Mouse (Mus musculus): ENCODE data around the gene Tcerg1l. TPM values are rescaled to one million over a fixed set of nuclear protein-coding genes. Genes with fewer than 3 reads are reported as not detected.

Tcerg1l gene
- polyA plus RNA-seq, 1 experiment from 2014 or later = 0.90 TPM

GRCm38 (mm10) chr7:138400506-138401272 lies 3.2 kb upstream of the Tcerg1l start:
- ATAC-seq (ENCODE audit: insufficient number of reproducible peaks, insufficient read depth, low FRiP score, low read depth) = no peak
- H3K27me3 ChIP-seq (ENCODE audit: control insufficient read depth, insufficient read depth, low read length) = peaks cover 19% of the 10 kb centered on the region

DNA sequence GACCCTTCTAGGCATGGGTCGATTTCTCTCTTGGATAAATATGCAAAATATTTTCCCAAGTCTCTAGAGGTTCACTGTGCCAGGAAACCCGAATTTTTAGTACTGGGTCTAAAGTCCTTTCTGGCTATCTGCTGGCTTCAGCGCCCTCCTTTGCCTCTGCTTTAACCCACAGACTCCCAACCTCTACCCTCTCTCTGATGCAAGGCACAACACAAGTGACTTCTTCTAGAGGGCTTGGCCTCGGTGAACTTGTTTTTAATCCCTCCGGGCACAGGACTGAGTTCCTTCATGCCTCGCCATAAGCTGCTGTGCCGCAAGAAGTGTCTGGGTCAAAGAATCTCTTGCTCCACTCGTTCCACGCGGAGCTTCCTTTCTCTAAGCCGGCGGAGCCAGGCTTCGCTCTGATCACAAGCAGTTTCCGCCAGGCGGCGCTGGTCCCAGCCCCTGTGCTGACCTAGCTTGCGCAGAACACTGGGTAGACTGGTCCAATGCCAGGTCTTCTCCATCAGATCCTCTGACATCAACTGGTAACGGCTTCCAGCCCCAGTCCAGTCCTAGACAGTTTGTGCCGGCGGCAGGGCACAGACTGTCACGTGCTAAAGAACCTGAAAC lies 758 bp upstream of the Tcerg1l start:
- peak overlapping the region; percentile 99 for H3K4me2 ChIP-seq (replicated peaks; ENCODE audit: low read depth, low read length)
- H3K9me3 ChIP-seq (ENCODE audit: control insufficient read depth, low read depth, low read length) = no peaks in the 10 kb centered on the region
- H3K9ac ChIP-seq (replicated peaks; ENCODE audit: low read depth, low read length) = no peak overlapping the region
- H3K4me1 ChIP-seq (ENCODE audit: control insufficient read depth, insufficient read depth, low read length) = peaks cover 3% of the 10 kb centered on the region; the same call in 1 of the 2 replicates
- peaks cover 19% of the 10 kb centered on the region for H3K27me3 ChIP-seq (ENCODE audit: control insufficient read depth, insufficient read depth, low read length)
- no peaks in the 10 kb centered on the region for H3K36me3 ChIP-seq (ENCODE audit: control insufficient read depth, insufficient read depth, low read length)
- peak overlapping the region; percentile 43 for H3K4me3 ChIP-seq (ENCODE audit: low read depth, low read length)
- no peak overlapping the region for H3K27ac ChIP-seq (ENCODE audit: low read length)
- ATAC-seq (ENCODE audit: insufficient number of reproducible peaks, insufficient read depth, low FRiP score, low read depth) = peak; percentile 46; the same call in 1 of the 2 replicates
- WGBS = 2% methylated on average over 21 of the region's 21 CpGs

More at GRCm38 (mm10) chr7:138400506-138401272, 3.2 kb upstream of the Tcerg1l start:
- Histone ChIP-seq H3K9ac (replicated peaks; ENCODE audit: low read depth, low read length) (no peak overlapping the region), H3K9me3 (ENCODE audit: control insufficient read depth, low read depth, low read length) (no peaks in the 10 kb centered on the region), H3K4me1 (ENCODE audit: control insufficient read depth, insufficient read depth, low read length) (peaks cover 3% of the 10 kb centered on the region; the same call in 1 of the 2 replicates), H3K4me2 (replicated peaks; ENCODE audit: low read depth, low read length) (no peak overlapping the region), H3K36me3 (ENCODE audit: control insufficient read depth, insufficient read depth, low read length) (no peaks in the 10 kb centered on the region), H3K4me3 (ENCODE audit: low read depth, low read length) (no peak overlapping the region), H3K27ac (ENCODE audit: low read length) (no peak overlapping the region)
- WGBS = 81% methylated on average over 8 of the region's 8 CpGs

DNA sequence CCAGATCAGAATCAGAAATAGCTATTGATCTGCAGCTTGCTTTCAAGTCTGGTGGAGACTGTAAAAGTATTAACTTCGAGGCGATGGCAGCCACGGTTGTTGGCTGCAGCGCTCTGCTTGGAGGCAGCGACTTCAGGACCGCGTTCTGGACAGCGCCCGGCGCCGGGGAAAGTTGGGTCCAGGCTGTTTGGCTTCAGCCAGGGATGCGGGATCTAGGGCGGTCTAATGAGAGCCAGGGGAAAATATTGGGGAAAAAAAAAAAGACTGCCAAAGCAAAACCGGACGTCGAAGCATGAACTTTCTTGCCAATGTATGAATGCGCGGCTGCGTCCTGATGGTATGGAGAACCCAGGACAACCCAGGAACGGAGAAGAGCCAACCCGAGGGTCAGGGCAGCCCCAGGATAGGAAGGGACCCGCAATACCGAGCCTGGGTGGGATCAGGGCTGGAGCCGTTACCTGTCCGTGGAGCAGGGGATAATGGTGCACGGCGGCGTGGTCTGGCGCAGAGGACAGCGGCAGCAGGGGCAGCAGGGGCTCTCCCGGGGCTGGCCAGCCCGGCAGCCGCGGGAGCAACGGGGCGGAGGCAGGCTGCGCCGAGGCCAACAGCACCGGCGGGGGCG lies 556 bp downstream of the Tcerg1l start:
- ATAC-seq (ENCODE audit: insufficient number of reproducible peaks, insufficient read depth, low FRiP score, low read depth) = no peak
- H3K9ac ChIP-seq (replicated peaks; ENCODE audit: low read depth, low read length) = no peak overlapping the region
- H3K27me3 ChIP-seq (ENCODE audit: control insufficient read depth, insufficient read depth, low read length) = peaks cover 19% of the 10 kb centered on the region

GRCm38 (mm10) chr7:138396109-138396862 lies 1.2 kb downstream of the Tcerg1l start:
- Histone ChIP-seq H3K27me3 (ENCODE audit: control insufficient read depth, insufficient read depth, low read length) (peaks cover 19% of the 10 kb centered on the region), H3K4me1 (ENCODE audit: control insufficient read depth, insufficient read depth, low read length) (peaks cover 3% of the 10 kb centered on the region; the same call in 1 of the 2 replicates)
- WGBS = 28% methylated on average over 13 of the region's 13 CpGs

More for the DNA sequence above, 556 bp downstream of the Tcerg1l start:
- H3K36me3 ChIP-seq (ENCODE audit: control insufficient read depth, insufficient read depth, low read length) = no peaks in the 10 kb centered on the region
- H3K4me1 ChIP-seq (ENCODE audit: control insufficient read depth, insufficient read depth, low read length) = peaks cover 3% of the 10 kb centered on the region; the same call in 1 of the 2 replicates
- peak overlapping the region; percentile 99 for H3K4me2 ChIP-seq (replicated peaks; ENCODE audit: low read depth, low read length)
- H3K4me3 ChIP-seq (ENCODE audit: low read depth, low read length) = peak overlapping the region; percentile 43
- H3K27ac ChIP-seq (ENCODE audit: low read length) = no peak overlapping the region
- no peaks in the 10 kb centered on the region for H3K9me3 ChIP-seq (ENCODE audit: control insufficient read depth, low read depth, low read length)
- under 1% methylated on average over 40 of the region's 41 CpGs for WGBS

DNA sequence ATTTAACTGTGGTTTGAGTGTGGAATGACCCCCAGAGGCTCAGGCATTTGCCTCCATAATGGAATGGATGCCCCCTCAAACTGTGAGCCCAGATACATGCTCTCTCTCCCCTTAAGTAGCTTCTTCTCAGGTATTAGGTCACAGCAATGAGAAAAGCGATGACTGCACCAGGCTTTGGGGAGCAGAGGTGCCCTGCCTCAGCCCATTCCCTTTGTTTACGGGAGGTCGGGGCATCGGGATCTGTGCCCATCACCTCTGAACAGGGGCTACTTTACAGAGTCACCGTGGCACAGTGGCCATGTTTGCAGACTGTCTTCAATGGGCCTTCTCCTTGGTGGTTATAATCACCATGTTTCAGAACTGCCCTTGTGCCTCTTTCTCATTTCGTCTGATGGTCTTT lies 7.6 kb downstream of the Tcerg1l start:
- Histone ChIP-seq H3K4me3 (ENCODE audit: low read depth, low read length) (no peak overlapping the region), H3K27me3 (ENCODE audit: control insufficient read depth, insufficient read depth, low read length) (no peaks in the 10 kb centered on the region), H3K4me2 (replicated peaks; ENCODE audit: low read depth, low read length) (no peak overlapping the region), H3K27ac (ENCODE audit: low read length) (no peak overlapping the region), H3K9ac (replicated peaks; ENCODE audit: low read depth, low read length) (no peak overlapping the region), H3K9me3 (ENCODE audit: control insufficient read depth, low read depth, low read length) (no peaks in the 10 kb centered on the region), H3K36me3 (ENCODE audit: control insufficient read depth, insufficient read depth, low read length) (no peaks in the 10 kb centered on the region), H3K4me1 (ENCODE audit: control insufficient read depth, insufficient read depth, low read length) (no peaks in the 10 kb centered on the region)
- WGBS = 88% methylated on average over 6 of the region's 6 CpGs
- no peak for ATAC-seq (ENCODE audit: insufficient number of reproducible peaks, insufficient read depth, low FRiP score, low read depth)

More at GRCm38 (mm10) chr7:138396109-138396862, 1.2 kb downstream of the Tcerg1l start:
- Histone ChIP-seq H3K27ac (ENCODE audit: low read length) (no peak overlapping the region), H3K36me3 (ENCODE audit: control insufficient read depth, insufficient read depth, low read length) (no peaks in the 10 kb centered on the region), H3K4me3 (ENCODE audit: low read depth, low read length) (no peak overlapping the region), H3K9ac (replicated peaks; ENCODE audit: low read depth, low read length) (no peak overlapping the region), H3K9me3 (ENCODE audit: control insufficient read depth, low read depth, low read length) (no peaks in the 10 kb centered on the region), H3K4me2 (replicated peaks; ENCODE audit: low read depth, low read length) (no peak overlapping the region; the same call in 1 of the 2 replicates)
- no peak for ATAC-seq (ENCODE audit: insufficient number of reproducible peaks, insufficient read depth, low FRiP score, low read depth)

DNA sequence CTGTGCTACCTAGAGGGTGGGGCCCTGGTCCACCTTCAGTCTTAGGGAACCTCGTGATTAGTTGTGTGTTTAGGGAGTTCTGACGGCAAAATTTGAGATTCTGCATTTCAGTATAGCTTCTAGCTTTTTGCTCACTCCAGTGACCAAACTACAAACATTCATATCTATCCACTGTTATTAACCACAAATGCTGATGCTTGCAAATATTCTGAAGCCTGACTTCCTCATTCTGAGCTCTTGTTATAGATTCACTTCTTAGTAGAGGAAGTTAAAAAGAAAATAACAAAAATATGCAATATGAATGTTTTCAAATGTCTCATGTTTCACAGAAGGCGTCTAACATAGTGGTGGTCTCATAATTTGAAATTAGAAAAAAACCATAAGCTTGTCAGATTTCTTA lies 8.5 kb downstream of the Tcerg1l start:
- no peak overlapping the region for H3K4me3 ChIP-seq (ENCODE audit: low read depth, low read length)
- no peak for ATAC-seq (ENCODE audit: insufficient number of reproducible peaks, insufficient read depth, low FRiP score, low read depth)
- no peak overlapping the region for H3K4me2 ChIP-seq (replicated peaks; ENCODE audit: low read depth, low read length)
- no peaks in the 10 kb centered on the region for H3K9me3 ChIP-seq (ENCODE audit: control insufficient read depth, low read depth, low read length)
- H3K36me3 ChIP-seq (ENCODE audit: control insufficient read depth, insufficient read depth, low read length) = no peaks in the 10 kb centered on the region
- 62% methylated on average over 3 of the region's 3 CpGs for WGBS
- H3K27ac ChIP-seq (ENCODE audit: low read length) = no peak overlapping the region
- no peak overlapping the region for H3K9ac ChIP-seq (replicated peaks; ENCODE audit: low read depth, low read length)
- no peaks in the 10 kb centered on the region for H3K4me1 ChIP-seq (ENCODE audit: control insufficient read depth, insufficient read depth, low read length)
- no peaks in the 10 kb centered on the region for H3K27me3 ChIP-seq (ENCODE audit: control insufficient read depth, insufficient read depth, low read length)

DNA sequence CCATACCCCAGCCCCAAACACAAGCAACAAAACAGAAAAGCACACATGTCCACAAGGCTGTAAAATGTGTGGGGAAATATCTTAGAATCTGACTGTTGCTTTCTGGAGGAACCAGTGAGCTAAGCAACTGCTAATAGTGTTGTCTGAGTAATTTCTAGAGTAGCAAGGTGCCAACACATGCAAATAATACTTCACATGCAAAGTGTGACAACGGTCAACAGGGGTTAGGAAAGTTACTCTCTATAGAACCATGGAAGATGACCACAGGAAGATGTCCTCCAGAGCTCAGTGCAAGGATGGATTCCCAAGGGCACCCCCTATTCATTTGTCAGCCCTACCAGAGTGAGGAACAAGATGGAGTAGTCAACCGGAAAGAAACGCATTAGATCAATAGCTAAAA lies 18.3 kb downstream of the Tcerg1l start:
- H3K36me3 ChIP-seq (ENCODE audit: control insufficient read depth, insufficient read depth, low read length) = no peaks in the 10 kb centered on the region
- H3K4me3 ChIP-seq (ENCODE audit: low read depth, low read length) = no peak overlapping the region
- no peaks in the 10 kb centered on the region for H3K27me3 ChIP-seq (ENCODE audit: control insufficient read depth, insufficient read depth, low read length)
- H3K9me3 ChIP-seq (ENCODE audit: control insufficient read depth, low read depth, low read length) = no peaks in the 10 kb centered on the region
- 76% methylated on average over 3 of the region's 3 CpGs for WGBS
- H3K9ac ChIP-seq (replicated peaks; ENCODE audit: low read depth, low read length) = no peak overlapping the region
- H3K27ac ChIP-seq (ENCODE audit: low read length) = no peak overlapping the region
- H3K4me2 ChIP-seq (replicated peaks; ENCODE audit: low read depth, low read length) = no peak overlapping the region
- 0 out of 2 replicates have a peak, but pooled peaks cover 2% of the 10 kb centered on the region for H3K4me1 ChIP-seq (ENCODE audit: control insufficient read depth, insufficient read depth, low read length)
- ATAC-seq (ENCODE audit: insufficient number of reproducible peaks, insufficient read depth, low FRiP score, low read depth) = no peak

- no peak overlapping the region for H3K9ac ChIP-seq (replicated peaks; ENCODE audit: low read depth, low read length)
- no peak for ATAC-seq (ENCODE audit: insufficient number of reproducible peaks, insufficient read depth, low FRiP score, low read depth)
These were observed 19.0 kb downstream of the Tcerg1l start for GRCm38 (mm10) chr7:138378546-138378945.

More at GRCm38 (mm10) chr7:138378546-138378945, 19.0 kb downstream of the Tcerg1l start:
- Histone ChIP-seq H3K4me2 (replicated peaks; ENCODE audit: low read depth, low read length) (no peak overlapping the region), H3K9me3 (ENCODE audit: control insufficient read depth, low read depth, low read length) (no peaks in the 10 kb centered on the region), H3K27me3 (ENCODE audit: control insufficient read depth, insufficient read depth, low read length) (no peaks in the 10 kb centered on the region), H3K27ac (ENCODE audit: low read length) (no peak overlapping the region), H3K4me3 (ENCODE audit: low read depth, low read length) (no peak overlapping the region), H3K4me1 (ENCODE audit: control insufficient read depth, insufficient read depth, low read length) (0 out of 2 replicates have a peak, but pooled peaks cover 2% of the 10 kb centered on the region), H3K36me3 (ENCODE audit: control insufficient read depth, insufficient read depth, low read length) (no peaks in the 10 kb centered on the region)
- 83% methylated on average over 4 of the region's 4 CpGs for WGBS
